Mouse (Mus musculus) midbrain, embryonic 12.5 days (tissue): ENCODE data around the gene Nxf1. TPM values are rescaled to one million over a fixed set of nuclear protein-coding genes. Genes with fewer than 3 reads are reported as not detected.

ENCODE experiments used
- ATAC-seq: fragments of 200-750 bp; cut with Nextera tagmentation; 2 replicates; pipeline ENCODE4 v1.8.0; 2017; ENCODE audit warnings: low read depth, moderate TSS enrichment, moderate library complexity; ENCODE audit not compliant: low FRiP score
- H3K27ac ChIP-seq: fragments of 300-500 bp; sonication (generic); replicated peaks from 2 replicates; pipeline ENCODE4 v1.5.1; 2016; ENCODE audit warnings: mild to moderate bottlenecking
- H3K27me3 ChIP-seq: fragments of 300-500 bp; sonication (generic); 2 replicates; pipeline ENCODE4 v1.6.1; 2016; ENCODE audit warnings: mild to moderate bottlenecking
- H3K36me3 ChIP-seq: fragments of 300-500 bp; sonication (generic); 2 replicates; pipeline ENCODE4 v1.6.1; 2016
- H3K4me1 ChIP-seq: fragments of 300-500 bp; sonication (generic); 2 replicates; pipeline ENCODE4 v1.6.1; 2016
- H3K4me2 ChIP-seq: fragments of 300-500 bp; sonication (generic); replicated peaks from 2 replicates; pipeline ENCODE4 v1.6.1; 2016; ENCODE audit warnings: mild to moderate bottlenecking, moderate library complexity
- H3K4me3 ChIP-seq: fragments of 300-500 bp; sonication (generic); 2 replicates; pipeline ENCODE4 v1.5.1; 2016; ENCODE audit warnings: mild to moderate bottlenecking
- H3K9ac ChIP-seq: fragments of 300-500 bp; sonication (generic); replicated peaks from 2 replicates; pipeline ENCODE4 v1.6.1; 2016; ENCODE audit warnings: mild to moderate bottlenecking, moderate library complexity
- H3K9me3 ChIP-seq: fragments of 300-500 bp; sonication (generic); 2 replicates; pipeline ENCODE4 v1.6.1; 2016; ENCODE audit warnings: mild to moderate bottlenecking
- WGBS: fragments of 180-500 bp; shearing (Covaris S2); methylation state at CpG from one replicate; pipeline ENCODE4 v1.1.7; 2016; 5-methylcytosine and 5-hydroxymethylcytosine counted together
- polyA plus RNA-seq: library from polyadenylated mRNA; unstranded; fragments of >200 nt; fragmentation: Nextera tagmentation; extraction: Ambion mirVana; gene quantifications from 2 replicates; pipeline ENCODE4 v1.2.1, GENCODE M21; 2016

Gene Nxf1
- polyA plus RNA-seq, 1 experiment from 2014 or later = 224 TPM

DNA sequence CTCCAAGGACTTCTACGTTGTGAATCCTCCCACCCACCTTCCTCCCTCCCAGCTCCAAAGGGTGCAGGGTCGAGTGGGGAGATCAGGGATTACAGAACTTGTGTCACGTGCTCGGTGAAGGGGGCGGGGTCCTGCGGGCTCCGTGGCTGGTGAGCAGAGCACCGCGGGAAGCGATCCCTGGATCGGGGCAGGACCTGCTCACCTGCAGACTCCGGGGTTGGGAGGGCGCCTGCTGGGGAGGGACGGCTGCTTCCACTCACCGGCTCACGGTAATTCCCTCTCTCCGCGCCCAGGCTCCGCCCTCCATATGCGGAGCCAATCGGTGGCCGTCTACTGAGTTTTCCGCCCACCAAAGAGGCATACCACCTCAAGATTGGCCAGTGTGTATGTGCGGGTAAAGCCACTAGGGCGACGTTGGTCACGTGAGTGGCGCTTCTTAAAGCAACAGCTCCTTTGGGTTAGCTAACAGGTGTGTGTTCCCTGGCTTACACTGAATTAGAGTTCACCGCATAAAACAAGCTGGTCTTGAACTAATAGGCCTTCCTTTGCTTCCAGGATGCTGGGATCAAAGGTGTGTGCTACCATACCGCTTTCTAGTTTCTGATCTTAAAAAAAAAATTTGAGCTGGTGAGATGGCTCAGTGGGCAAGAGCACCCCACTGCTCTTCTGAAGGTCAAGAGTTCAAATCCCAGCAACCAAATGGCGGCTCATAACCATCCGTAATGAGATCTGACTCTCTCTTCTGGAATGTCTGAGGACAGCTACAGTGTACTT lies 29.3 kb downstream of the Nxf1 start, which contains the start of gene Taf6l:
Taf6l (minus strand) TSS at position 410 of the 774 bp plus-strand sequence.
- H3K9ac ChIP-seq = peak within 1 kb of the TSS; percentile 76
- H3K4me2 ChIP-seq = peak within 1 kb of the TSS; percentile 69
- ATAC-seq = peak; percentile 99
- no peaks in the 10 kb centered on the region for H3K27me3 ChIP-seq
- peak within 1 kb of the TSS; percentile 79 for H3K4me3 ChIP-seq
- H3K9me3 ChIP-seq = no peaks in the 10 kb centered on the region
- H3K4me1 ChIP-seq = peaks cover 15% of the 10 kb centered on the region
- WGBS = under 1% methylated on average over 31 of the region's 32 CpGs
- H3K36me3 ChIP-seq = peaks cover 32% of the 10 kb centered on the region
- peak within 1 kb of the TSS; percentile 67 for H3K27ac ChIP-seq

DNA sequence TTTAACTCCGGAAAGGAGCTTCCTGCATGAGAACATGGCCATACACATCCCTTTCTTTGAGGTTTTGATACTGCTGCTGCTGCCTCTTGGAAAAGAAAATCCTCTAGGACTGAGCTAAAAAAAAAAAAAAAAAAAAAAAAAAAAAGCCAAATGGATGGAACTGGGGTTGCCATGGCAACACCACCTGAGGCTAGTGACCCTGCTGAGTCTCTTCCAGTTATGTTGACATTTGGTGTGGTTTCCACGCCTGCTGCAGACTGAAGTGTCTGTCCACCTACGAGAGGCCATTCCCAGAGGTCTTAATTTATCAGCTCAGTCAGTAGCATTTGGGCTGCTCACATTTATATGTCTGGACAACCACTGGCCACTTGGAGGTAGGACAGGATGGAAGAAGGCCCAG lies 31.6 kb downstream of the Nxf1 start:
- ATAC-seq = no peak
- Histone ChIP-seq H3K27ac (peak overlapping the region; percentile 70), H3K4me1 (peaks cover 15% of the 10 kb centered on the region), H3K4me3 (no peak overlapping the region), H3K27me3 (no peaks in the 10 kb centered on the region), H3K9ac (no peak overlapping the region), H3K9me3 (no peaks in the 10 kb centered on the region), H3K36me3 (peaks cover 22% of the 10 kb centered on the region), H3K4me2 (no peak overlapping the region)
- 20% methylated on average over 3 of the region's 3 CpGs for WGBS

DNA sequence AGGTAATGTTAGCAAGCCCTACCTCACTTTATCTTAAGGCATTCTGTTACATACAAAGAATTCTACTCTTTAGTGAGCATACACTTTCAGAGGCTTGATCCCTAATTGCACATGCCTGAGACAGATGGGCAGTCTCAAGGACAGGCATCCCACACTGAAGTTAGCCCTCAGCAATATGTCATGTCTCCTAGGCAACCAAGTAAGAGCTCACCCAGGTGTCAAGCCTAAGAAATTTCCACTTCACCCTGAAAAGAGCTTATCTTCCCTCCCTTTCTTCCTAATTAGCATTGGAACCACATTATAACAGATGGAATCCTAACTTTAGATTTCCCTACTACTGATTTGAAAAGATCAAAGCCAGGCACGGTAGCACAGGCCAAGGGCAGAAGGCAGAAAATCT lies 32.3 kb downstream of the Nxf1 start:
- Histone ChIP-seq H3K36me3 (peaks cover 22% of the 10 kb centered on the region), H3K4me2 (no peak overlapping the region), H3K27ac (peak overlapping the region; percentile 70), H3K27me3 (no peaks in the 10 kb centered on the region), H3K9me3 (no peaks in the 10 kb centered on the region), H3K9ac (no peak overlapping the region), H3K4me3 (no peak overlapping the region), H3K4me1 (peaks cover 15% of the 10 kb centered on the region)
- WGBS = 39% methylated on average over 1 of the region's 1 CpGs
- no peak for ATAC-seq

DNA sequence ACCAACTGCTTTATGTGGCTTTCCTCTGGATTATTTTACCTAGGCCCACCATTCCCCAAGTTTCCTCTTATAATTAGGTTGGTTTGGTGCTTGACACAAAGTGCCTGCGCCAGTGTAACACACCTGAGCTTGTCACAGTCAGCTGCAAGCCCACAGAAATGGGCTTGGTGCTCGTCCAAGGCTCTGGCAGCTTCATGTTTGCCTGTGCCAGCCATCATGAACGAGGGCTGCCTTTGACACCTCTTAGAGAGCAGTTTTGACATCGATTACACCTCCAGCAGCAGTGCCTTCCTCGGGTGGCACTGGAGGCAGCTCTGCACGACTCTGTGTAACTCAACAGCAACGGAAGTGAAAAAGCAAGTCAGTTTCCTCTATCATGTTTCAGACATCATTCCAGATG lies 33.3 kb downstream of the Nxf1 start:
- Histone ChIP-seq H3K9ac (no peak overlapping the region), H3K4me3 (no peak overlapping the region), H3K36me3 (peaks cover 32% of the 10 kb centered on the region), H3K27me3 (no peaks in the 10 kb centered on the region), H3K4me2 (no peak overlapping the region), H3K9me3 (no peaks in the 10 kb centered on the region), H3K4me1 (peaks cover 14% of the 10 kb centered on the region), H3K27ac (0 out of 2 replicates have a peak overlapping the region, but pooled peaks have one; percentile 39)
- 87% methylated on average over 7 of the region's 7 CpGs for WGBS
- ATAC-seq = no peak

DNA sequence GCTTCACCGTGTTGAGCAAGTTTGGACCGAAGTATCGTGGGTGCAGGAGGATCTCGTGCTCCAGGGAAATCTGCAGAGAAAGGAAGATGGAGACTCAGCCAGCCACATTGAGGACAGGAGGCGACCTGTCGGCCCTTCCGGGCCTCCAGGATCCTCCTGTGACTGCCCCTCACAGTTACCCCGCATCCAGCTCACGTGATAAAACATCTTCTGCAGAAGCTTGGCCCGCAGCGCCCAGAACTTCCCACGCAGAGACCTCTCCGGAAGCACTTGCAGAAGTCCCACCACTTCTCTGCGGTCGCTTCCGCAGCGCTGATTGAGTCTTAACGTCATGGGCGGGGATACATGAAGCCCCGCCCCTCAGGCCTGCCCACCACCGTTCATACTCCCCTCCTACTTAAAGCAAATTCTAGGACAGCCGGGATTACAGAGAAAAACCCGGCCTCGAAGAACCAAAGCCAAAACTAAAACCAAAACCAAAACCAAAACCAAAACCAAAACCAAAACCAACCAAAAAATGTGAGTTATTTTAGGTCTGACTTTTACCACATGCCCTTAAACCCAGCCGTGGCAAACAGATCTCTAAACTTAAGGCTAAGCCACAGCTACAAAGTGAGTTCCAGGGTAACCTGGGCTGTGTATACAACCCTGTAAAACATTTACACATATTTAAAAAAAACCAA lies 41.5 kb downstream of the Nxf1 start, which contains the start of gene Polr2g:
Polr2g (minus strand) TSS at position 314 of the 683 bp plus-strand sequence.
- Histone ChIP-seq H3K27ac (peak within 1 kb of the TSS; percentile 61), H3K9ac (peak within 1 kb of the TSS; percentile 81), H3K27me3 (peaks cover 4% of the 10 kb centered on the region; the same call in 1 of the 2 replicates), H3K9me3 (no peaks in the 10 kb centered on the region), H3K4me2 (peak within 1 kb of the TSS; percentile 93), H3K4me3 (peak within 1 kb of the TSS; percentile 78), H3K4me1 (peaks cover 26% of the 10 kb centered on the region), H3K36me3 (peaks cover 25% of the 10 kb centered on the region)
- ATAC-seq = peak; percentile 70
- 2% methylated on average over 25 of the region's 25 CpGs for WGBS

DNA sequence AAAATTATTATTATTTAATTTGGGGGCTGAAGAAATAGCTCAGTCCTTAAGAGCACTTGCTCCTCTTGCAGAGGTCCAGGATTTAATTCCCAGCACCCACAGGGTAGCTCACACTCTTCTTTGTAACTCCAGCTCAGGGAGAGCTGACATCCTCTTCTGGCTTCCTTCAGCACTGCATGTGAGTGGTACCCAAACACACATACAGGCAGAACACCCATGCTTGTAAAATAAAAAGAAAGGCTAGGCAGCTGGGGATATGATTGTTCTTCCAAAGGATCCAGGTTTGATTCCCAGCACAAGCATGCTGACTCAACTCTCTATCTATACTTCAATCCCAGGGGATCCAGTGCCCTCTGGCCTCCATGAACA lies 42.1 kb downstream of the Nxf1 start:
- no peak overlapping the region for H3K27ac ChIP-seq
- peak overlapping the region; percentile 93 for H3K4me2 ChIP-seq
- H3K9ac ChIP-seq = no peak overlapping the region; the same call in 1 of the 2 replicates
- H3K27me3 ChIP-seq = peaks cover 4% of the 10 kb centered on the region; the same call in 1 of the 2 replicates
- ATAC-seq = no peak
- no peak overlapping the region for H3K4me3 ChIP-seq
- no peaks in the 10 kb centered on the region for H3K9me3 ChIP-seq
- peaks cover 20% of the 10 kb centered on the region for H3K36me3 ChIP-seq
- peaks cover 28% of the 10 kb centered on the region for H3K4me1 ChIP-seq

DNA sequence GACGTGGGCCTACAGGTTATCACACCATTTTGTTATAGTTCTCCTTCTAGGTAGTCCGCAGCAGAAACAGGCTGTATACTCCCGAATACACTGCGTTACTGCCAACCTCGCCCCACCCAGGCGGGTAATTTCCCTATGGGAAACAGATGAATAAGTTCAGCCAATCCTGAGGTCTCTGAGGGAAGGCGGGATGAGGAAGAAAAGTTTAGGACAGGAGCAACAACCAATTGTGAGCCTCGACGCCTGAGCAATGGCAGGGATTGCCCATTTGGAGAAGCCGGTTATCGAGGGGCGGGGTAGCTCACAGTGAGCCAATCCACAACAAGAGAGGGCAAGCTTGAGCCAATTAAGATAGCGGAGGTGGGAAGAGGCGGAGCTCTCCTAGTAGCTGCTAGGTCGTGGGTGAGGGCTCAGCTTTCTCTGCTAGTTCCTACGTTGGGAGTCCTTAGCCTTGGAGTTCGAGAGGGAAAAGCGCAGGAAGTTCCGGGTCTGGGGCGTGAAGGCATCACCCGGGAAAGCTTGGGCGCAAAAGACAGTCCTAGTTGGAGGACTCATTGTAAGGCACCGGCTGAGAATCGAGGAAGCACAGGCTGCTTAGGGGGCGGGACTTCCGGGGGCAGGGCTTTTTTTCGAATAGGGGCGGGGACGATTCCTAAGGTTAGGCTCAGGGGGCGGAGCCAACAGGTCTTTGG lies 45.4 kb downstream of the Nxf1 start, which contains the start of gene Zbtb3:
Zbtb3 (plus strand) TSS at position 426 of the 692 bp plus-strand sequence.
- H3K4me2 ChIP-seq = peak within 1 kb of the TSS; percentile 59
- under 1% methylated on average over 30 of the region's 30 CpGs for WGBS
- peak within 1 kb of the TSS; percentile 52 for H3K9ac ChIP-seq
- peaks cover 4% of the 10 kb centered on the region; the same call in 1 of the 2 replicates for H3K27me3 ChIP-seq
- H3K4me3 ChIP-seq = peak within 1 kb of the TSS; percentile 66
- peaks cover 25% of the 10 kb centered on the region for H3K4me1 ChIP-seq
- no peaks in the 10 kb centered on the region for H3K9me3 ChIP-seq
- ATAC-seq = peak; percentile 97
- peak within 1 kb of the TSS; percentile 88 for H3K27ac ChIP-seq
- peaks cover 28% of the 10 kb centered on the region for H3K36me3 ChIP-seq

DNA sequence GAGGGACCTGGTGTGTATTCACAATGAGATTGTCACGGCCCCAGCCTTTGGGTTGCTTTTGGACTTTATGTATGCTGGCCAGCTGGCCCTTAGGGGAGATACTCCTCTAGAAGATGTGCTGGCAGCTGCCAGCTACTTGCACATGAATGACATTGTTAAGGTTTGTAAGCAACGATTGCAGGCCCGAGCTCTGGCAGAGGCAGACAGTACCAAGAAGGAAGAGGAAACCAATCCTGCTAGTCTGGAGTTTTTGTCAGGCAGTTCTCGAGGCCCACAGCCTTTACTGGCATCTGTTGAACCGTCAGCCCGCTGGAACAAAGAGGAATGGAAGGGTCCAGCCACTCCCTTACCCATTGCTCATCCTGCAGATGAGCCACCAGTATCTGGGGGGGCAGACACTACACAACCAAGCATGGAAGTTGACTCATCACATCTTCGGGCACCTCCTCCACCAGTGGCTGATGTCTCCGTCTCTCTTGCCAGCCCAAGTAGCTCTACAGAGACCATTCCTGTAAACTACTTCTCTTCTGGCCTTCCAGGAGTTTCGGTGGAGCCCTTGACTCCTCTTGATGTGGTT lies 46.4 kb downstream of the Nxf1 start:
- Histone ChIP-seq H3K4me2 (peak overlapping the region; percentile 59), H3K9me3 (no peaks in the 10 kb centered on the region), H3K4me1 (peaks cover 19% of the 10 kb centered on the region), H3K36me3 (peaks cover 38% of the 10 kb centered on the region), H3K9ac (0 out of 2 replicates have a peak overlapping the region, but pooled peaks have one; percentile 50), H3K27ac (peak overlapping the region; percentile 88; the same call in 1 of the 2 replicates), H3K27me3 (peaks cover 4% of the 10 kb centered on the region; the same call in 1 of the 2 replicates), H3K4me3 (peak overlapping the region; percentile 66)
- 90% methylated on average over 9 of the region's 9 CpGs for WGBS
- ATAC-seq = no peak

DNA sequence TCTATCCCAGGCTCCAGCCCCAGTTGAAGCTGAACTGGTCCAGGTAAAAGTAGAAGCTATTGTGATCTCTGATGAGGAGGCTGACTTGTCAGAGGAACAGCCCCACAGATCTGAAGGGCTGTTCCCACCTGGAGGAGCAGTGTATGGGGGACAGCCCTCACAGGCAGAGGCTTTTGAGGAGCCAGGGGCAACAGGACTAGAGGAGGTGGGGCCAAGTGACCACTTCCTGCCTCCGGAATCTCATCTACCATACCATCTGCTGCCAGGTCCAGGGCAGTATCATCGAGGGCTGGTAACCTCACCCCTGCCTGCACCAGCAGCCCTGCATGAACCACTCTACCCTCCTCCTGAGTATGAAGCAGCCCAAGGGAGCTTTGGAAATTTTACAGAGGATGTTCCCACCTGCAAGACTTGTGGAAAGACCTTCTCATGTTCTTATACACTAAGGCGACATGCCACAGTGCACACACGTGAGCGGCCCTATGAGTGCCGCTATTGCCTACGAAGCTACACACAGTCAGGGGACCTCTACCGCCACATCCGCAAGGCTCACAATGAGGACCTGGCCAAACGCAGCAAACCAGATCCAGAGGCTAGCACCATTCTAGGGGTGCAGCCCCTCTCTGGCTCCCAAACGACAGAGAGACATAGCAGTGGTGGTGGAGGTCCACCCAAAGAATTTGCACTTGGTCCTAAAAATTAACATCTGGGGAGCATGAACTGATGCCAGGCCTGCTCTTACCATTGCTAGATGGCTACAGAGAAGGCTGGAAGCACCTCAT lies 47.2 kb downstream of the Nxf1 start:
- no peak for ATAC-seq
- H3K27me3 ChIP-seq = peaks cover 4% of the 10 kb centered on the region; the same call in 1 of the 2 replicates
- H3K9ac ChIP-seq = no peak overlapping the region
- H3K4me3 ChIP-seq = no peak overlapping the region
- H3K9me3 ChIP-seq = no peaks in the 10 kb centered on the region
- H3K4me2 ChIP-seq = no peak overlapping the region
- WGBS = 93% methylated on average over 11 of the region's 11 CpGs
- no peak overlapping the region for H3K27ac ChIP-seq
- H3K36me3 ChIP-seq = peaks cover 45% of the 10 kb centered on the region
- peaks cover 14% of the 10 kb centered on the region for H3K4me1 ChIP-seq

DNA sequence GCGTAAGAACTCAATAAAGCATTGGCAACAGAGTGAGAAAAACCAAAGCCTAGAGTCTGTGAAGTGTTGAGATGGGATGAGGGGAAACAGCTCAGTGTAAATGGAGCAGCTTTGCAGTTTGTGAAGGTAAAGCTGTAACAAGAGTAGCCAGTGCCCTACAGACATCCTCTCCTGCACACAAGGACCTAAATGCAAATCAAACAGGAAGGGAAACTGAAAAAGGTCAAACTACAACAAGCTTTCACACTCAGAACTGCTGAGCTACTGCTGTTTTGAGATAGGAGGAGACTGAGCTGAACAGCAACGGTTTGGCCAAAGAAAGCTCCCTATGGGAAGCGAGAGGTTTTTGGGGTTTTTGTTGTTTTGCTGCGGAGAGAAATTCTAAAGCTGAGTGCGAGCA lies 49.9 kb downstream of the Nxf1 start:
- Histone ChIP-seq H3K36me3 (peaks cover 66% of the 10 kb centered on the region), H3K4me1 (peaks cover 11% of the 10 kb centered on the region), H3K4me2 (no peak overlapping the region), H3K27ac (no peak overlapping the region), H3K27me3 (no peaks in the 10 kb centered on the region), H3K9me3 (no peaks in the 10 kb centered on the region), H3K4me3 (no peak overlapping the region), H3K9ac (no peak overlapping the region)
- ATAC-seq = no peak
- WGBS = 91% methylated on average over 5 of the region's 5 CpGs

DNA sequence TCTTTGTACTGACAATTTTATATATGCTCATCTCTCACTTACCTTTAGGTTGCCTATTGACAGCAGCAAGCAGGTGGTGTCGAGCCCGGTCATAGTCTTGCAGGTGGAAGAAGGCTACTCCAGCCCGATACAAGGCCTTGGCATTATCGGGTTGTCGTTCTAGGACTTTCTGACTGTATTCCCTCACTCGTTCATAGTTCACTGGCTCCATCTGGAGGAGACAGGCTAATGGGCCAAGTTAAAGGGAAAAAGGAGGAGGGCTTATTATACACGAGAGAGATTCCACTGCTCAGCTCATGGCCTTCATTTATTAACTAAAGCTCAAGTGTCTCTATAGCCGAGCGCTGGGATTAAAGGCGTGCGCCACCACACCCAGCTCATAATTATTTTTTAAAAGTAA lies 58.9 kb downstream of the Nxf1 start:
- no peak overlapping the region for H3K4me2 ChIP-seq
- H3K27me3 ChIP-seq = no peaks in the 10 kb centered on the region
- H3K9ac ChIP-seq = no peak overlapping the region
- no peak for ATAC-seq
- H3K4me3 ChIP-seq = no peak overlapping the region
- no peak overlapping the region for H3K27ac ChIP-seq
- H3K9me3 ChIP-seq = no peaks in the 10 kb centered on the region
- H3K4me1 ChIP-seq = peaks cover 35% of the 10 kb centered on the region
- WGBS = 82% methylated on average over 11 of the region's 11 CpGs
- H3K36me3 ChIP-seq = peaks cover 54% of the 10 kb centered on the region
